Mouse (Mus musculus) olfactory bulb, adult 2 months (tissue): ENCODE measurements at regions not wholly inside any gene's neighbourhood (a gene's known extent, or its start where the extent isn't known, plus 50 kb on each side); places are given as distances from the start of the nearest gene placed in this dataset.

Experiments
- H3K27ac ChIP-seq: fragments of 200-500 bp; 2 replicates; pipeline ENCODE4 v1.5.1; 2012; ENCODE audit warnings: low read depth, low read length; ENCODE audit not compliant: insufficient read depth
- H3K4me1 ChIP-seq: fragments of 200-500 bp; 2 replicates; pipeline ENCODE4 v1.6.1; 2012; ENCODE audit warnings: low read length; ENCODE audit not compliant: control insufficient read depth, insufficient read depth
- H3K4me3 ChIP-seq: fragments of 200-500 bp; 2 replicates; pipeline ENCODE4 v1.5.1; 2012; ENCODE audit warnings: mild to moderate bottlenecking, low read depth, low read length, moderate library complexity; ENCODE audit not compliant: insufficient read depth
- CTCF ChIP-seq: fragments of 200-500 bp; IDR thresholded peaks from 2 replicates; pipeline ENCODE4 v1.5.1; 2012; ENCODE audit warnings: low read depth, mild to moderate bottlenecking, low read length, moderate library complexity; ENCODE audit not compliant: insufficient read depth
- POLR2A ChIP-seq: fragments of 200-500 bp; IDR thresholded peaks from 2 replicates; pipeline ENCODE4 v1.6.1; 2012; ENCODE audit warnings: mild to moderate bottlenecking, low read depth, low read length, moderate library complexity; ENCODE audit not compliant: insufficient read depth
- WGBS: fragments of 180-500 bp; shearing (Covaris S2); methylation state at CpG from one replicate; pipeline ENCODE4 v1.1.7; 2018; 5-methylcytosine and 5-hydroxymethylcytosine counted together

DNA sequence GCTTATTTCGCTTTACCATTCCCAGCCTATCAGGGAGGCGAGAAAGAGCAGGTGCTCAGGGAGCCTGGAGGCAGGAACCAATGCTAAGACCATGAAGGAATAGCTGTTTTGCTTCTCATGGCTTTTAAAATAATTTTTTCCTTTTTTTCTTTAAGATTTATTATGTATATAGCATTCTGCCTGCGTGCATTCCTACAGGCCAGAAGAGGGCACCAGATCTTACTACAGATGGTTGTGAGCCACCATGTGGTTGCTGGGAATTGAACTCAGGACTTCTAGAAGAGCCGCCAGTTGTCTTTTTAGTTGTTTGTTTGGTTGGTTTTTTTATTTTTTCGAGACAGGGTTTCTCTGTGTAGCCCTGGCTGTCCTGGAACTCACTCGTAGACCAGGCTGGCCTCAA is 113.6 kb upstream of the Armc2 start:
- H3K4me1 ChIP-seq = no peaks in the 10 kb centered on the region
- H3K27ac ChIP-seq = no peak overlapping the region
- WGBS = 93% methylated on average over 6 of the region's 6 CpGs
- no peak overlapping the region for H3K4me3 ChIP-seq
- TF ChIP-seq CTCF (no peak), POLR2A (no peak)

DNA sequence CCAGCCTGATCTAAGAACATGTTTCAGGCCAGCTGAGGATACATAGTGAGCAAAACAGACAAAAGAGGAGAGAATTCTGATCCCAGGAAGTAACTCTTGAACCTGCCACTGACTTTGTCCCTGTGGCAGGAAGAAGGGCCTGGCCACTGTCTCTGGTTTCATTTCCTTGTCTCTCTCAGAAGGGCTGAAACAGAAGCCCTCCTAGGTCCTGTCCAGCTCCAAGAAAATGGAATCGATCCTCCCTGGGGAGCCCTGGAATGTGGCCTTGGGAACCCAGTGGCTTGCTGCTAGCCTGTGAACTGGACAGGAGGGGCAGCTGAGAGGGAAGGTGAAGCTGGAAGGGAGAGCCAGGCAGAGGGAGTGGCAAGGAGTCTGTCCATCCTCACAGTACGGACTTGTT is 113.1 kb upstream of the Armc2 start:
- 84% methylated on average over 2 of the region's 2 CpGs for WGBS
- no peak overlapping the region for H3K27ac ChIP-seq
- no peaks in the 10 kb centered on the region for H3K4me1 ChIP-seq
- H3K4me3 ChIP-seq = no peak overlapping the region
- no peak for TF ChIP-seq POLR2A
- TF ChIP-seq CTCF = no peak

DNA sequence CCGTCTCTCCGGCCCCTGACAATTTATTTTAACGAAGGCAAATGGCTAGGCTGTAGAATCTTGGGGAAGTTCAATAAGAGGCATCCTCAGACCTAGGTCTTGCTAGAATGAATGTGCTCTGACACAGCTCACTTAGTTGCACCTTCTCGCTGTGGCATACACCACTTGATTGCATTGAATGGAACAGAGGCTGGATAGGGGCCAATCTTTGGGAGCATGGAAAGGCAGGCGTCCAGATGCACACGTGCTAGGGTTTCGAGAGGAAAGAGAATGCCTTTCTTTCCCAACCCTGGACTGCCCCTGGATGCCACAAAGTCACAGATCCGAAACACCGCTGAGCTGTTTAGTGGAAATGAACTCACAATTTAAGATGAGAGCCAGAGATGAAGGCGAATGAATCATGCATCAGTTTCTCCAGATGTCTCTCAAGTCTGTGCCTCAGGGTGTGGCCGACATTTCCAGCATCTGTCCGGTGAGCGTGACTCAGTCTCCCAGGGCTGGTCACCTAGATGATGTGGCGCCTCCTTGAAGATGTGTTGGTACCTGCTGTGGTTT is 109.7 kb upstream of the Armc2 start:
- TF ChIP-seq CTCF = no peak
- TF ChIP-seq POLR2A = no peak
- WGBS = 76% methylated on average over 14 of the region's 14 CpGs
- Histone ChIP-seq H3K27ac (no peak overlapping the region), H3K4me1 (no peaks in the 10 kb centered on the region), H3K4me3 (no peak overlapping the region)

DNA sequence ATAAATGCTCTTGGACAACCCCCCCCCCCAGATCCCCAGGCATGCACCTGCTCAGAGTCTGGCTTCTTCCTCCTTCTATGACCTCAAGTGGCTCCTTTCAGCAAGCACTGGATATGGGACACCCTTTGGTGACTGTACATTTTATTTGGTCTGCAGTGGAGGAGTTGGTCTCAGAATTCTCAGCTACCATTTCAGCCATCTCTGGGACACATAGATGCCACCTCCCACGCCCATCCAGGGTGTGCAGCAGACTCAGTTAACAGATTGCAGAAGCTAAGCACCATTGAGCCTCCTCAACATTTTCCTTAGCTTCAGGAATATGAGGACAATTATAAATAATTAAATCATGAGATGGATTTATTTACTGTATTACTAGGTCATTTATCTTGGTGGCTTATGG is 108.6 kb upstream of the Armc2 start:
- no peaks in the 10 kb centered on the region for H3K4me1 ChIP-seq
- H3K4me3 ChIP-seq = no peak overlapping the region
- no peak for TF ChIP-seq POLR2A
- no peak for TF ChIP-seq CTCF
- H3K27ac ChIP-seq = no peak overlapping the region
- 94% methylated on average over 1 of the region's 1 CpGs for WGBS

DNA sequence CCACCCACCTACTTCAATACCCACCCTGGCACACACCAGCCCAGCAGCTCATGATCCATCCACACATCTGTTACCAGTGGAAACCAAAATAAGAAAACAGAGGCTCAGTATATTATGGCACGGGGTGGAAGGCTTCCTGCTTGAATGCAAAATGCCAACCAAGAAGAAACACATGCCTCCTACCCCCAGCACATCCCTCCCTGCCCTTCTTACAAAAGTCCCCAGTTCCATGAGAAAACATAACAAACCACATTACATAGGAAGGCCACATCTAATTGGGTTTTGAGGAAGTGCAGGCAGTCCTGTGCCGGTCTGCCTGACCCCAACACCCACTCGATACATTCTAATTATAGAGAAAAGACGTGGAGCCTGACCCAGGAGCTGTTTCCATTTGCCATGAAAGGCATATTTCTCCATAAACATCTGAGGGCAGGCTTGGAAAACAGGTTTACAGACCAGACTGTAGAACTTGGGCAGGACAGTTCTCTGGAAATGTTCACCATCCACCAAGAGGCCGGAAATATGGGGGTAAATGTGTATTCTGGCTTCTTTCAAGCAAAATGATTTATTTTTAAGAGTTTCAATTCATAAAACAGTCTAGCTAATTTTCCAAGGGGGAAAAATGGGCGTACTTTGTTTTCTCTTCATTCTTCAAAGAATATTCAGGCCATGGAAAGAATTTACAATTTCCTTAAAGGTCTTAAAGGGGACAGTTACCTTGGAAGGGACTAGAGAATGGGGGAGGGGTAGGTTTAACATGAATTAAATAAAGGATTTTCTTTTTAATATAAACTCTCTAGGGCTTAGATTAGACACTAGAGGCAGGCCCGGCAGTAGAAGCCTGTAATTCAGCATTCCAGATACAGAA is 104.8 kb upstream of the Armc2 start:
- H3K4me1 ChIP-seq = peaks cover 6% of the 10 kb centered on the region
- H3K4me3 ChIP-seq = no peak overlapping the region
- no peak overlapping the region for H3K27ac ChIP-seq
- WGBS = 64% methylated on average over 7 of the region's 7 CpGs
- TF ChIP-seq POLR2A = no peak
- no peak for TF ChIP-seq CTCF

DNA sequence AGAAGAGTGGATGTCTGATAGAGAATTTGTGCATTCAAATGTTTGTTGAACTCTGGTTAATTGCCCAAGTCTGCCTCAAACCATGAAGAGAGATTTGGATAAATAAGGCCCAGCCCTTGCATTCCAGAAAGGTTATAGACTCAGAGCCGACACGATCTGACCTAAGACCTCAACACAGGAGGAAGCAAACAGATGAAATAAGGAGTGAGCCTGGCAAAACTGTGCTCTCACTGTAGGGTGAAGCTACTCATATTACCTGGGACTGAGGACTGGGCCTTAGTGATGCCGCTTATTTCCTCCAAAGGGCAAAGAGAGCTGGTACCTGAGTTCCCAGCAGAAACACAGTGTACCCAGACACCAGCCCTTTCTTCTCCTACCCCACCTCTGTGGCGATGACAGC is 103.7 kb upstream of the Armc2 start:
- 95% methylated on average over 4 of the region's 4 CpGs for WGBS

DNA sequence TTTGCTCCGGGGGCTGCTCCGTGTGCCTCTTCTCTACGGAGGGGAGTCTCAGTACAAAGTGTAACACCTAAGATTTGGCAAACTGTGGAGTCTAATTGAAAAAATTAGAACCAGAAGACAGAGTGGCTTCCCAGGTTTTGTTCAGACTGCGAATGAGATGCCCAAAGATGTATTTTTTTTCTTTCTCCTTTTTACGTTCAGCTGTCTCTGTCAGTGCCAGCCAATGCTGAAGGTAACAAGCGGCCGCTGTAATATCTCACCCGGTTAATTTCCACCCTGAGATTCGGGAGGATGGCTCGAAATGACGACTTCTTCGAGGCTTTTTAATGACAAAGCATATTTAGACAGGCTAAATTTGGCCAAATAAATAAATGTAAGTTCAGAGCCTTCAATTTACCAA is 101.1 kb upstream of the Armc2 start:
- TF ChIP-seq POLR2A = no peak
- WGBS = 34% methylated on average over 12 of the region's 12 CpGs
- H3K27ac ChIP-seq = no peak overlapping the region

More for the DNA sequence above, 103.7 kb upstream of the Armc2 start:
- TF ChIP-seq POLR2A (no peak), CTCF (no peak)
- H3K27ac ChIP-seq = no peak overlapping the region
- no peak overlapping the region for H3K4me3 ChIP-seq
- peaks cover 6% of the 10 kb centered on the region for H3K4me1 ChIP-seq

DNA sequence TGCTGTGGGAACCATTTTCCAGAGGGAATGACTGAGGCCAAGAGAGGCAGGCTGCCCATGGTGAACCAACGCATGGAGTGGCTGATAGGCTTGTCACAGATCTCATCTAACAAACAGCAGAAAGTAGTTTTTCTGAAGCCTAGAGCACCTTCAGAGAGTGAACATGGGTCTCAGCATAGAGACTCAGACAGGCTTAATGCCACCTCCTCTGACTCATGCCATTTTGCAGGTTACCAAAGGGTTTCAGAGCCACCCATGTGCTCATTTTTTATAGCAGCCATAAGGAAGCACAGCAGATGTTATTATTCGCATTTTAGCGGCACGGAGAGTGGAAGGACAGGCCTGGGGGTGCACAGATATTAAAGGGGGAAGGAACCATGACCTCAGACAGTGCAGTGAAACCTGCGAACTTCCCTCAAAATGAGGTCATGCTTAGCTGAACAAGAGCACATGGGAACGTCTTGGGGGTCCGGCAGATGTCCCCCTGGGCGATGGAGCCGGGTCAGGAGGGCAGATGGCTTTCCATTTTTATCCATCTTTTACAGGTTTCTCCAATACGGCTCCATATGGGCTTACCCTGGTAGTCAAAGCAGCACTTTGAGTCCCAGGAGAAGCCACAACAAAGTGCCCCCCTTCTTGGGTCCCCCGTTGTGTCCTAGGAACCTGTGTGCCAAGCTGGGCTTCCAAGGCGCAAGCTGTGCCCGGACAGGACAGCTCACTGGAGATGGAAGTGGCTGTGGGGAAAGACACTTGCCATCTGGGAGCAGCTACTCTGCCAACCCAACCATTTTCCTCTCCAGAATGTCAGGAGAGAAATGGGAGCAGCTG is 100.3 kb upstream of the Armc2 start:
- no peak overlapping the region for H3K4me3 ChIP-seq
- peaks cover 6% of the 10 kb centered on the region for H3K4me1 ChIP-seq
- whole genome bisulfite sequencing = 73% methylated on average over 13 of the region's 13 CpGs
- no peak for TF ChIP-seq CTCF
- TF ChIP-seq POLR2A = no peak
- no peak overlapping the region for H3K27ac ChIP-seq

More for the DNA sequence above, 101.1 kb upstream of the Armc2 start:
- Histone ChIP-seq H3K4me3 (no peak overlapping the region), H3K4me1 (peaks cover 6% of the 10 kb centered on the region)

DNA sequence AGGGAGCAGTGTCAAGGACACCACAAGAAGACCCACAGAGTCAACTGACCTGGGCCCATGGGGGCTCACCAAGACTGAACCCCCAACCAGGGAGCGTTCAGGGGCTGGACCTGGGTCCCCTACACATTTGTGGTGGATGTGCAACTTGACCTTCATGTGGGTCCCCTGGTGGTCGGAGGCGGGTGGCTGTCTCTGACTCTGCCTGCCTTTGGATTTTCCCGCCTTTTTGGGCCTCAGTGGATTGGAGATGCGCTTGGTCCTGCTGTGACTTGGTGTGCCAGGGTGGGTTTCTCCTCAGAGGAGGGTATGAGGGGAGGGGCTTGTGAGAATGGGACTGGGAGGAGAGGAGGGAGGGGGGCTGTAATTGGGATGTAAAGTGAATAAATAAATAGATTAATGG is 99.3 kb upstream of the Armc2 start:
- TF ChIP-seq CTCF (no peak), POLR2A (no peak)
- H3K4me3 ChIP-seq = no peak overlapping the region
- no peak overlapping the region for H3K27ac ChIP-seq
- peaks cover 6% of the 10 kb centered on the region for H3K4me1 ChIP-seq
- whole genome bisulfite sequencing = 91% methylated on average over 5 of the region's 5 CpGs
